Mouse (Mus musculus) NIH3T3 (cell line): ENCODE measurements around the gene Ppme1.

Source experiments
- DNase-seq: peaks from one replicate; pipeline ENCODE4 v3.0.0-alpha.2; 2012; ENCODE audit warnings: low read depth

Ppme1 gene

GRCm38 (mm10) chr7:100371495-100372451 is at the start of gene Ppme1, which contains the start of gene C2cd3:
Ppme1 (minus strand) TSS chr7:100372307.
C2cd3 (plus strand) TSS chr7:100372233.
- peak; percentile 99 for DNase-seq

DNA sequence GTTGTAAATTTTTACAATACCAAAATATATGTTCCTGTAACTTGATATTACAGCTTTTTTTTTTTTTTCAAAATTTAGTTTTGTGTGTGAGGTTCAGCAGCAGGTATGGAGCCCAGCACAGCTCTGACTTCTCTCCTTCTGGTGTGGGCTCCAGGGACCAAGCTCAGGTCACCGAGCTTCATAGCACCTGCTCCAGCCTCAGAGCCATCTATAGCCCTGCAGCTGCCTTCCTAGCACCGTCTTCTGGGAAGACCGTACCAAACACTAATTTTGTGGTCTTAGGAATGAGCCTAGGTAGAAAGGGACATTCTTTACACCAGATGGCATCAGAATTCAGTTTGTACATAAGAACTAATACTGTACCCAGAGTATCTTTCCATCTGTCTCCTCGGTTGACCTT is 36.6 kb upstream of the Ppme1 start:
- no peak for DNase-seq

DNA sequence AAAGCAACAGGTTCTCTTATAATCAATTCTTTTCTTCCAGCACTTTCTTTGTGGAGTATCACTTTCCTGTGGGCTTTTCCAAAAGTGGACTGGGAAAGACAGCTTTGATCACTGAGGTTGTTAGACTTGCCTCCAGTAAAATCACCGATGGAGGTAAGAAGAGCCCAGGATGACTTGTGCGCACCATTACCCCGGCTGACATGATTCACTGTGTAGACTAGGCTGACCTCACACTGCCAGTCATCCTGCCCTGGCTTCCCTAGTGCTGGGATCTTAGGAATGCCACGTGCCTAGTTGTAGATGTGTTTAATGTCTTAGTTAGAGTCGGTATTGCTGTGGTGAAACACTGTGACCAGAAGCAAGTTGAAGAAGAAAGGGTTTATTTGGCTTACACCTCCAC is 35.6 kb upstream of the Ppme1 start:
- no peak for DNase-seq

DNA sequence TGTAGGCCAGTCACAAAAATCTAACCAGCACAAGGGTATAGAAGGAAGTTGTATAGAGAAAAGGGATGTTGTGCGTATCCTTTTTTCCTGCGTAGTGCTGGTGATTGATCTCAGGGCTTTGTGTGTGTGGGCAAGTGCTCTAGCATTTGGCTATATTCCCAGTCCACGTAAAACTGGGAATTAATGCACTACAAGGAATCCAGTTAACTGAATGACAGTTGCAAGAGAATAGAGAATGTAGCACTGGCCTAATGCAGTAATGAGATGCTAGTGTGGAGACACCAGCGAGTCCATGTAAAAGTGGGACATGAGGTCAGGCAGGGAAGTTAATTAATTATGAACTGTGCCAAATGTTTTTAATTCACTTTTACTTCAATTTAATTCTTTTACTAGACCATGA is 30.6 kb upstream of the Ppme1 start:
- peak; percentile 2 for DNase-seq

GRCm38 (mm10) chr7:100400899-100401539 is 28.9 kb upstream of the Ppme1 start:
- no peak for DNase-seq

DNA sequence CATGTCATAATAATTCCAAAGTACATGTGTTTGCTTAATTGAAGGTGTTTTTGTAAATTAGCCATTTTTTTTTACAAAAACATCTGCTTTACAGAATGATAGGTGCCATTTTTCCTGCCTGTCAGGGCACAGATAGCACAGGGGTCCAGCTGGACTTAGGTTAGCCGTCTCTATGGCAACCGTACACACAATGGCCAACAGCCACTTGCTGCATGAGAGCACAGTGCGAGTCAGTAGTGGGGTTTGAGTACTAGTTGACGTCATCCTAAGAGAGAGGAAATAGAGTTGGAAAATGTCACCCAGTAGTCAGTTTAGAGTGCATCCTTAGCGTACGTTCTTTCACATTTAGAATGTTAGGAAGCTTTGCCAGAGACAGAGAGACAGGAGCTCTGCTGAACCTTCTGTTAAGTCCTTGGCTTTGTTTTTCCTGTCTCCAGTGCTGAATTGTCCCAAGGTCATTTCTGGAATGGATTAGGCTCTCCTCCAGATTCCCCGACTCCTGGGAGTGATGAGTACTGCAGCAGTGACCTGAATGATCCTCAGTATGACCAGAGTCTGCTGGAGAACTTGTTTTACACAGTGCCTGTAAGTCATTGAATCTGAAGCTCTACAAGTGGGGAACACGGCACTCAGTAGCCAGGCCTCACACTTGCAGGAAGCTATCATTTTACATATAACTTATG is 27.3 kb upstream of the Ppme1 start:
- no peak for DNase-seq

- peak; percentile 49 for DNase-seq
Observed at GRCm38 (mm10) chr7:100392265-100392664, 20.2 kb upstream of the Ppme1 start.

DNA sequence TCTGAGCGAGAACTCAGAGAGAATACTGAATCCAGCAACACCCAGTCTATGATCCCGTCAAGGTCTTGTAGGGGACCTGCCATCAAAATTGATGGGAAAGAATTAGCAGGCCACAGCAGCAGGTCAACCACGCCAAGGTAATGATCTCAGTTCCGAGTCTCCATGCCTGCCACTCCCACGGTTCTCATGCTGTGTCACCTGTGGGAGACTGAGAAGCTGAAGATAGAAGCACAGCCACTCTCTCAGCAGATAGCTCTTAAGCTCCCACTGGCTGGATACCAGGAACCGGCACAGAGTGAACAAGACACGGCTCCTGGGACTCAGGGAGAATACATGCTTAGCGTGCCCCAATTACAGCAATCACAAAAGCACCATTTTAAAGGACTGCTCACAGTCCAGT is 18.1 kb upstream of the Ppme1 start:
- no peak for DNase-seq

DNA sequence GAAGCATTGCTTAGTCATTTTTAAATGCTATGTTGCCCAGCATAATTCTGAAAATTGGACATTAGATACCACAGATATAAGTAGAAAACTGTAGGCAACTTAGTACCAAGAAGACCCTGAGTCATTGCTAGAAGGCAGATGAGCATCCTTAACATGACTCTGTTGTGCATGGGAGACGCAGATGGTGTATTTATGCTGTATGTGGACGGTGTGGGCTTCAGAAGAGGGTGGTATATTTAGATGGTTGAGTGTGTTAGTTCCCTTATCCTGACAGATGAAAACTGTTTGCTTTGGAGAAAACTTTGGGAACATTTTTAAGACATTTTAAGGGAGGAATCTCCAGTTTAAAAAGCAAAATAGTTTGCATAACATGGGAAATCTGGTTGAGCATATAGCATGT is 16.1 kb upstream of the Ppme1 start:
- no peak for DNase-seq

- DNase-seq, result no peak
Observed at GRCm38 (mm10) chr7:100383207-100383606, 11.1 kb upstream of the Ppme1 start.

GRCm38 (mm10) chr7:100381161-100381560 is 9.1 kb upstream of the Ppme1 start:
- DNase-seq, result no peak

- no peak for DNase-seq
Observed at GRCm38 (mm10) chr7:100378257-100378656, 6.2 kb upstream of the Ppme1 start.

DNA sequence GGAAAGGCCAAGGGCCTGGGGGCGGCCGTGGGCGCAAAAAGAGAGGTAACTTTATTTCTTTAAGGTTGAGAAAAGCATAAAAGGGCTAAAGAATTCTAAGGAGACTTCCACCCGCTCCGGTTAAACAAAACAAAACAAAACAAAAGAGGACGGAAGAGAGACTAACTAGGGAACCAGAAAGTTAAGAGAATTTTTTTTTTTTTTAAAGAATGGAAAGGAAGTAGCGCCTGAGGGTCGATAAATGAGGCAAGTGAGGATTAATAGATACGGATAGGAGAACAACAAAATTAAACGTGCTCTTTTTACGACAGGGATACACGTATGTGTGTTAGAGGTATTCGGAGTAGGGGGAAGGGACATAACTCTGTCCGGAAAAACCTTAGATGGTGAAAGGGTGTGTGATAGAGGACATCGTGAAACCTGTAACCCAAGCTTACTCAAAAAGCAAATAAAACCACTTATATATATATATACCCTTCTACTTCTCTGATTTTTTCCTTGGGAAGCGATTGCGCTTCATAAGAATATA is 409 bp upstream of the Ppme1 start:
- peak; percentile 33 for DNase-seq

DNA sequence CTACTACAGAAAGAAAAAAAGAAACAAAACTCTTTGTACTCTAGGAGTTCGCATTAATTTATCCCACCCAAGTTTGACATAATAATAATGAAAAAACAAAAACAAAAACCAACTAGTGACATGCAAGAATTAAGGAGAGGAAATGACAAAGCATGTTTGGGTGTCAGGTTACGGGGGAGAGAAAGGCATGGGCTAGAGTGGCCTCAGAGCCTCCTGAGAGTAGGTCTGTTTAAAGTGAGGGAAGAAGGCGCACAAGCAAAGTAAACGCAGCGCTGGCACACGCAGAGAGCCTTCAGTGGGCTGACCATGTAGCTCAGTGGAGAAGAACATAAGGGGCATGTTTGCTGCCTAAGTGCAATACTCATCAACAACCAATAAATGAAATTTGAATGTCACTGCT is 7.2 kb downstream of the Ppme1 start:
- peak; percentile 10 for DNase-seq

- no peak for DNase-seq
Observed at GRCm38 (mm10) chr7:100363162-100363561, 8.9 kb downstream of the Ppme1 start.

DNA sequence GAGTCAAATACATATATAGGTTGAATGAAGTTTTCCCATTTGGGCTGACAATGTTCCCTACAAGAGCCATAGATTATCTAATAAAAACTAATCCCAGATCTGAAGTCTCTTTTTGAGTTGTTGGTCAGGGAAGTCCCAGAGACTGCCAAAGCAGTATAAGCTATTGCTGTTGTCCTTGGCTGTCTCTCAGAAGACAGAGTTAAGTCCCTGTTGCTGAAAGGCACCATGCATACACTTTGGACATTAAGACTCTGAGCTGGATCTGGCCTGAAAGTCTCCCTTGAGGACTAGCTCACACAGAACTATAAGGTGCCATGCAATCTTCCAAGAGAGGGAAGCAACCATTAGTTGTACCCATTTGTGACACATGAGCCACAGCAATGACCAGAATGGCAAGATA is 14.3 kb downstream of the Ppme1 start:
- DNase-seq, result no peak

DNA sequence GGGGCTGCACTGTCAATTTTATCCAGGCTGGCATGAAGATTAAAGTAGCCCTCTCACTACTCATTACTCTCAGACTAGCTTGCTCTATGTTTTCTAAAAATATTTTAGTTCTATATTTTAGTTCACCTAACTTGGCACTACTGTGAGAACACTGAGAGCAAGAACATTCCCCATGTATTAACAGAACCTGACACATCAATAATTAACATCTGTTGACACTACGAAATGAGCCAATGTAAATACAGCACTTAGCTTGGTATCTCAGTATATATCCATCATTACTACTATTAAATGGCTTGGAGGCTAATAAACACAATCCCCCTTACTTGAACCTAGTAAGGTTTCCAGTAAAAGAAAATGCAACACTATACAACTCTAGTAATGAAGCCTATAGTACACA is 15.3 kb downstream of the Ppme1 start:
- no peak for DNase-seq

GRCm38 (mm10) chr7:100356324-100356723 is 15.8 kb downstream of the Ppme1 start:
- DNase-seq, result no peak

- DNase-seq, result peak; percentile 17
Observed at GRCm38 (mm10) chr7:100354984-100355383, 17.1 kb downstream of the Ppme1 start.

DNA sequence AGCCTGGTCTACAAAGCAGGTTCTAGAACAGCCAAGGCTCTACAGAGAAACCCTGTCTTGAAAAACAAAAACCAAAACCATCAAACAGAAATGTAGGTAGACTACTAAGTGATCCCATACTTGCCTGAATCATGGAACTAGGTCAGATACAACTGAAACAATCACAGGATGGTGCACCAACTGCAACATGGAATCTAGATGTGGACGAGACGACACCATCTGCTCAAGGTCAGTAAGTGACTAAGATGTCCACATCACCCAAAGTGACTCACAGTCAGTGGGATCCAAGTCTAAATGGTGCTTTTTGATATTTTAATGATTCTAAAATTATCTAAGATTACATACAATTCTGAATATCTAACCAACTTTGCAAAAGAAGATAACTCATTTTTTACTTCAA is 36.2 kb downstream of the Ppme1 start:
- no peak for DNase-seq

- DNase-seq, result no peak
Observed at GRCm38 (mm10) chr7:100331269-100331668, 40.8 kb downstream of the Ppme1 start.

DNA sequence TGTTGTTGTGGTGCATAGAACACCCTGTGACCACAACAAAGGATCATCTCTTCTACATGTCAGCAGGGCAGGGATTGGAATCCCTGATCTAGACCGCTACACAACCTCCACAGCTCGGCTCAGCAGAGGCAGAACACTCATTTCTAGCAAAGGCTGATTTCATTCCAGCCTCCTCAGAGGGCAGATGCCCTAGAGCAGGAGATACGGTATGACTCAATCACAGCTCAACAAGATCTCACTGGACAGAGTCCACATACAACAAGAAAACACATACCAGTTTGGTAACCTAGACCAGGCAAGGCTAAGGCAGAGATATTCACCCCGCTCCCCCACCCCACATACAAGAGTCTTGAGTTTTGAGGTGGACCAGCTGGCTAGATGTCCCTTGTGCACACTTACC is 43.5 kb downstream of the Ppme1 start:
- peak; percentile 70 for DNase-seq
